In genomic region chr12:45072185-45072584, GRCm38 (mm10) we compare ENCODE assay signal across 10 mouse cellular contexts. TPM values are rescaled to one million over a fixed set of nuclear protein-coding genes. Genes with fewer than 3 reads are reported as not detected.
DNase-seq lines count a peak whose midpoint lies in the region; ATAC-seq lines count a peak whose summit lies in the region.
"Had no signal": no experiment of that assay in that cellular context is flagged by ENCODE, and none has a peak within 500 bp of the region (broad histone marks: within the 10 kb centered on the region; RNA-seq: fewer than 3 reads in every experiment).

No protein-coding gene starts in this region.

- no peak for ATAC-seq in hindbrain, embryonic 15.5 days (ENCODE audit: low FRiP score, low read depth)
- ATAC-seq in hindbrain, embryonic 11.5 days (ENCODE audit: low FRiP score): no peak
- no peak for ATAC-seq in hindbrain, embryonic 16.5 days
- no peak for ATAC-seq in midbrain, embryonic 11.5 days (ENCODE audit: low FRiP score)
- no peak for ATAC-seq in inflammation-experienced regulatory T-cells, adult 6 months

- peaks cover 29% of the 10 kb centered on the region for H3K4me1 ChIP-seq in hindbrain, embryonic 15.5 days (replicated peaks)
- no peaks in the 10 kb centered on the region for H3K4me1 ChIP-seq in hindbrain, embryonic 11.5 days (replicated peaks; ENCODE audit: control insufficient read depth, insufficient read depth, low read length)
- H3K4me1 ChIP-seq in hindbrain, embryonic 16.5 days (ENCODE audit: control insufficient read depth, insufficient read depth, low read depth, low read length): peaks cover 14% of the 10 kb centered on the region
- peaks cover 3% of the 10 kb centered on the region for H3K4me1 ChIP-seq in midbrain, embryonic 11.5 days (ENCODE audit: control insufficient read depth, insufficient read depth, low read length)

- H3K27me3 ChIP-seq in hindbrain, embryonic 15.5 days: no peaks in the 10 kb centered on the region
- no peaks in the 10 kb centered on the region; the same call in 1 of the 2 replicates for H3K27me3 ChIP-seq in hindbrain, embryonic 11.5 days (ENCODE audit: control insufficient read depth, insufficient read depth, low read length)
- H3K27me3 ChIP-seq in hindbrain, embryonic 16.5 days (replicated peaks; ENCODE audit: control insufficient read depth, insufficient read depth, low read length): no peaks in the 10 kb centered on the region
- no peaks in the 10 kb centered on the region for H3K27me3 ChIP-seq in midbrain, embryonic 11.5 days (ENCODE audit: control insufficient read depth, insufficient read depth, low read length)

- no peaks in the 10 kb centered on the region for H3K9me3 ChIP-seq in hindbrain, embryonic 15.5 days
- no peaks in the 10 kb centered on the region for H3K9me3 ChIP-seq in hindbrain, embryonic 11.5 days (ENCODE audit: control insufficient read depth, low read length)
- no peaks in the 10 kb centered on the region for H3K9me3 ChIP-seq in hindbrain, embryonic 16.5 days (ENCODE audit: control insufficient read depth, low read length)
- no peaks in the 10 kb centered on the region for H3K9me3 ChIP-seq in midbrain, embryonic 11.5 days (ENCODE audit: control insufficient read depth, low read length)
- H3K9me3 ChIP-seq: embryonic facial prominence, embryonic 15.5 days; limb, embryonic 15.5 days had no signal

- WGBS in hindbrain, embryonic 15.5 days: 50% methylated on average over 3 of the region's 3 CpGs
- WGBS in hindbrain, embryonic 11.5 days: 51% methylated on average over 3 of the region's 3 CpGs
- WGBS in hindbrain, embryonic 16.5 days: 50% methylated on average over 3 of the region's 3 CpGs
- 53% methylated on average over 3 of the region's 3 CpGs for WGBS in midbrain, embryonic 11.5 days

- H3K4me3 ChIP-seq in hindbrain, embryonic 15.5 days: 0 out of 2 replicates have a peak overlapping the region, but pooled peaks have one; percentile 80
- H3K4me3 ChIP-seq in hindbrain, embryonic 11.5 days (ENCODE audit: low read depth, low read length): no peak overlapping the region
- H3K4me3 ChIP-seq in hindbrain, embryonic 16.5 days (ENCODE audit: low read length): no peak overlapping the region
- H3K4me3 ChIP-seq in midbrain, embryonic 11.5 days (ENCODE audit: low read depth, low read length): no peak overlapping the region

- DNase-seq in adrenal gland, adult 2 months: peak; percentile 25
- no peak for DNase-seq in adrenal gland, adult 18-20 months (ENCODE audit: low spot score in 2 of 2)
- DNase-seq in hindbrain, embryonic 11.5 days (ENCODE audit: low spot score): no peak
- no peak for DNase-seq in midbrain, embryonic 11.5 days (ENCODE audit: low spot score, missing footprints)
- DNase-seq in ovary, postnatal 36 days (ENCODE audit: low spot score): no peak

- H3K36me3 ChIP-seq in hindbrain, embryonic 15.5 days: no peaks in the 10 kb centered on the region
- no peaks in the 10 kb centered on the region for H3K36me3 ChIP-seq in hindbrain, embryonic 11.5 days (ENCODE audit: control insufficient read depth, insufficient read depth, low read length)
- no peaks in the 10 kb centered on the region for H3K36me3 ChIP-seq in hindbrain, embryonic 16.5 days (ENCODE audit: control insufficient read depth, insufficient read depth, low read length)
- H3K36me3 ChIP-seq in midbrain, embryonic 11.5 days (ENCODE audit: control insufficient read depth, insufficient read depth, low read length): no peaks in the 10 kb centered on the region
- H3K36me3 ChIP-seq: embryonic facial prominence, embryonic 15.5 days; limb, embryonic 15.5 days had no signal

- peak overlapping the region; percentile 97 for H3K4me2 ChIP-seq in hindbrain, embryonic 15.5 days
- H3K4me2 ChIP-seq in hindbrain, embryonic 11.5 days (replicated peaks; ENCODE audit: low read depth, low read length): no peak overlapping the region
- H3K4me2 ChIP-seq in hindbrain, embryonic 16.5 days (ENCODE audit: low read length): peak overlapping the region; percentile 97
- peak overlapping the region; percentile 91 for H3K4me2 ChIP-seq in midbrain, embryonic 11.5 days

- no peak overlapping the region for H3K9ac ChIP-seq in hindbrain, embryonic 15.5 days
- no peak overlapping the region for H3K9ac ChIP-seq in hindbrain, embryonic 11.5 days (ENCODE audit: low read depth, low read length)
- no peak overlapping the region for H3K9ac ChIP-seq in hindbrain, embryonic 16.5 days (ENCODE audit: low read depth, low read length)
- H3K9ac ChIP-seq in midbrain, embryonic 11.5 days (ENCODE audit: low read length): no peak overlapping the region
- H3K9ac ChIP-seq: embryonic facial prominence, embryonic 15.5 days; limb, embryonic 15.5 days had no signal

- H3K27ac ChIP-seq in hindbrain, embryonic 15.5 days (replicated peaks): no peak overlapping the region
- H3K27ac ChIP-seq in hindbrain, embryonic 11.5 days (ENCODE audit: low read depth, low read length): no peak overlapping the region
- H3K27ac ChIP-seq in hindbrain, embryonic 16.5 days (ENCODE audit: low read depth, low read length): no peak overlapping the region
- no peak overlapping the region for H3K27ac ChIP-seq in midbrain, embryonic 11.5 days (ENCODE audit: low read depth, low read length)
- H3K27ac ChIP-seq: embryonic facial prominence, embryonic 15.5 days; limb, embryonic 15.5 days had no signal

RNA-seq across cellular contexts. Expression of gene Stxbp6, which starts 2.3 kb away (rescaled TPM):
- total RNA-seq in adrenal gland, adult 2 months (2021): 10 to 100 TPM; 18.4 to 21.7 TPM
- 9.7 and 9.8 TPM in 2 replicates for polyA plus RNA-seq in adrenal gland, adult 2 months (2012; rRNA removed)
- total RNA-seq in adrenal gland, adult 18-20 months (2021): 10 to 100 TPM in 1 of 2 experiments, 1 to 10 TPM in 1; 9.5 to 11.8 TPM
- 18.7 and 19.4 TPM in 2 replicates for polyA plus RNA-seq in hindbrain, embryonic 15.5 days (2015; fragmentation: Nextera tagmentation; extraction: Ambion mirVana)
- 9.6 and 15.5 TPM in 2 replicates for polyA plus RNA-seq in hindbrain, embryonic 11.5 days (2014; fragmentation: Nextera tagmentation; extraction: Ambion mirVana)
- polyA plus RNA-seq in hindbrain, embryonic 16.5 days (2015; fragmentation: Nextera tagmentation; extraction: Ambion mirVana): 21.6 and 22.6 TPM in 2 replicates
- 21.3 and 21.9 TPM in 2 replicates for polyA plus RNA-seq in midbrain, embryonic 11.5 days (2014; fragmentation: Nextera tagmentation; extraction: Ambion mirVana)
- not detected for polyA plus RNA-seq in inflammation-experienced regulatory T-cells, adult 6 months (2017; shearing (Covaris generic))

Comparison
In these comparisons a context has a peak if more than half of its experiments do, and no peak if none do; other contexts are left out.
1. RNA of gene Stxbp6, which starts 2.3 kb away (polyA plus RNA-seq): 21.6 to 22.6 TPM in hindbrain, embryonic 16.5 days, 21.3 to 21.9 TPM in midbrain, embryonic 11.5 days, 18.7 to 19.4 TPM in hindbrain, embryonic 15.5 days, 9.6 to 15.5 TPM in hindbrain, embryonic 11.5 days and 9.7 to 9.8 TPM in adrenal gland, adult 2 months; not detected in inflammation-experienced regulatory T-cells, adult 6 months; every median in the first group is over 10 times any median in the second.